Mouse (Mus musculus): ENCODE measurements around the gene Bcl2l2.

Gene Bcl2l2

GRCm38 (mm10) chr14:54883154-54884021 is at the start of gene Bcl2l2, which contains the start of gene Gm20521:
Gene Bcl2l2 (plus strand): TSS chr14:54883377.
Gene Gm20521 (plus strand): TSS chr14:54883441.
- ATAC-seq (ENCODE audit: low TSS enrichment): peak; percentile 81

GRCm38 (mm10) chr14:54843461-54843860 is 39.7 kb upstream of the Bcl2l2 start:
- peak; percentile 72 for ATAC-seq (ENCODE audit: low TSS enrichment)

DNA sequence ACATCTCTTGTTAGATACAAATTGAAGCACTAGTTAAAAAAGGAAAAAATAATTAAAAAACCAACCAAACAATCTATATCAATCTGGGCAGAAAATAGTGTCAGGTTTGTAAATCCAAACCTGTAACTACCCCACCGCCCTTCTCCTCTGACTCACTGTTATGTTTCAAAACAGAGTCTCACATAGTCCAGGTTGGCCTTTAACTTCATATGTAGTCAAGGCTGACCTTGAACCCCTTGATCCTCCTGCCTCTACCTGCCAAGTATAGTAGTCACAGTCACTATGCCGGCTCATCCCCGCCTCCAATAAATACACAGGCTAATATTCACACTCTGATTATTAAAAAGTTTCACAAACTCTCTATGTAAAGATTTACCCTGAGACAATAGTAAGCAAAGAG is 27.5 kb upstream of the Bcl2l2 start:
- ATAC-seq (ENCODE audit: low TSS enrichment): no peak

GRCm38 (mm10) chr14:54856703-54857102 is 26.5 kb upstream of the Bcl2l2 start:
- ATAC-seq (ENCODE audit: low TSS enrichment): no peak

- ATAC-seq (ENCODE audit: low TSS enrichment): 0 out of 2 replicates have a peak, but pooled peaks have one; percentile 13
Measured at GRCm38 (mm10) chr14:54857891-54858290, 25.3 kb upstream of the Bcl2l2 start.

GRCm38 (mm10) chr14:54860511-54860910 is 22.7 kb upstream of the Bcl2l2 start:
- ATAC-seq (ENCODE audit: low TSS enrichment): no peak

DNA sequence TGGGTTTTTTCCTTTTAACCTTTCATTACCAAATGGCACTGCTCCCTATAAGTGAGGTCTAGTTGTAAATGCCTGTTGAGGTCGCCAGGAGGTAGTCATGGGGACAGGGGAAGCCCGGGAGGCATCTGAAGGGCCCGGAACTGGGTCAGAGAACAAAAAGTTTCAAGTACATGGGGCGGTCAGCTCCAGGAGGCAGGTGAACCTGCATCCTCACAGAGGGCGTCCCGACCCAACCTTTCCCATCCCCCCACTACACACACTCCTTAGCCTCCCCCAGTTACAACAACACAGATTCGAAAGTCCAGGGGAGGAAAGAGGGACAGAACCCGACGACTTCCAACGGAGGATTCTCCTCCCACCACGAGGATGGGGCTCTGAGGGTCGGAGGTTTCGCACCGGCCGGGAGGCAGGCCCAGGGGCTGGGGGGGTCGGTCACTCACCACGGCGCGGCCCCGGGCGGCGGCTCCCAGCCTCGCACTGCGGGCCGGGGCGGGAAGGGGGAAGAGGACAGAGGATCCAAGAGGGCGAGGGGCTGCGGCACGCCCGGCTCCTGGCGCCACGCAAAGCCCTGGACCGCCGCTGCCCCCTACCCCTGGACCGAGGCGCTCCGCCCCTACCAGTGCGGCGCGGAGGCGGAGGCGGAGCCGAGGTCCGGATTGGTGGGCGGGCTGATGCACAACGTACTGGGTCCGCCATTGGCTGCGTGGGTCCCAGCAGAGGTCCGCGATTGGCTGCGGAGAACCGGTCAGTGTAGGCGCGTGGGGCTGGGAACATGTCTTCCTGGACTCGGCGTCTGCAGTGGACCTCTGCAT is 19.5 kb upstream of the Bcl2l2 start:
- ATAC-seq (ENCODE audit: low TSS enrichment): peak; percentile 97

GRCm38 (mm10) chr14:54864313-54865036 is 18.7 kb upstream of the Bcl2l2 start:
- peak; percentile 42; the same call in 1 of the 2 replicates for ATAC-seq (ENCODE audit: low TSS enrichment)

GRCm38 (mm10) chr14:54865626-54866025 is 17.6 kb upstream of the Bcl2l2 start:
- no peak for ATAC-seq (ENCODE audit: low TSS enrichment)

DNA sequence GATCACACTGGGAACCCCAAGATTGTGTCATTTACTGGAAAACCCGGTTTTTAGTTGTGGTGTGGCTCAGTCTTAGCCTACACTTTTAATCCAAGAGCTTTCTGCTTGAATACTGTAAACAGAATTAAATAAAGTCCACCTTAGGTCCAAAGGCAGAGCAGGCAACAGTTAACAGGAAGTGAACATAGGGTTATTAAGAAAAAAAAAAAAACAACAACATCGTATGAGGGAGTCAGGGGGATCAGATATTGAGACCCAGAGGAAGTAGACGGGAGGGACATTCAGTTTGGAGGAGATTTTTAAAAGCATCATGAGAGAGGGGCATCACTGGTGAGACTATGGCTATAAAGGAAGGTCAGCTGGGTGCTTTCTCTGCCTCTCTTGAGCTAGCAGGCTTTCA is 16.9 kb upstream of the Bcl2l2 start:
- no peak for ATAC-seq (ENCODE audit: low TSS enrichment)

- no peak for ATAC-seq (ENCODE audit: low TSS enrichment)
Measured at GRCm38 (mm10) chr14:54866936-54867335, 16.2 kb upstream of the Bcl2l2 start.

- ATAC-seq (ENCODE audit: low TSS enrichment): no peak
Measured at GRCm38 (mm10) chr14:54868026-54868425, 15.2 kb upstream of the Bcl2l2 start.

DNA sequence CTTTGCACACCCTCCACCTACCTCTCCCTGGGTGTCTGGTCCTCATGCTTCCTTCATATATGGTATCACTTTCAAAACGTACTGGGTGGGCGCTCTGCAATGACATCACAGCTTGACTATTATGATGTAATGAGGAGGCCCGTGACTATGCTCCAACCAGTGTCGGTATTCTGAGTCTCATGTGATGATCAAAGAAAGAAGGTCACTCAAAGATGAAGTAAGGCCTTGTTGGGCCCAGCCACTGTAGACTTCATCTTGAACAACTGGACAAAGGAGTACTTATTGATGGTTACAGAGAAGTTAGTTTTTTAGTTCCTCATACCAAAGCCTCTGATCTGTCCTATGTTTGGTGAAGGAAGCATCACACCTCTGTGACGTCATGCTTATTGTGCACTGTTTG is 12.3 kb upstream of the Bcl2l2 start, which contains the start of gene Homez:
TSS of gene Homez (minus strand) at position 101 of the 400 bp plus-strand sequence.
- ATAC-seq (ENCODE audit: low TSS enrichment): no peak

GRCm38 (mm10) chr14:54874165-54874564 is 9.0 kb upstream of the Bcl2l2 start:
- no peak for ATAC-seq (ENCODE audit: low TSS enrichment)

DNA sequence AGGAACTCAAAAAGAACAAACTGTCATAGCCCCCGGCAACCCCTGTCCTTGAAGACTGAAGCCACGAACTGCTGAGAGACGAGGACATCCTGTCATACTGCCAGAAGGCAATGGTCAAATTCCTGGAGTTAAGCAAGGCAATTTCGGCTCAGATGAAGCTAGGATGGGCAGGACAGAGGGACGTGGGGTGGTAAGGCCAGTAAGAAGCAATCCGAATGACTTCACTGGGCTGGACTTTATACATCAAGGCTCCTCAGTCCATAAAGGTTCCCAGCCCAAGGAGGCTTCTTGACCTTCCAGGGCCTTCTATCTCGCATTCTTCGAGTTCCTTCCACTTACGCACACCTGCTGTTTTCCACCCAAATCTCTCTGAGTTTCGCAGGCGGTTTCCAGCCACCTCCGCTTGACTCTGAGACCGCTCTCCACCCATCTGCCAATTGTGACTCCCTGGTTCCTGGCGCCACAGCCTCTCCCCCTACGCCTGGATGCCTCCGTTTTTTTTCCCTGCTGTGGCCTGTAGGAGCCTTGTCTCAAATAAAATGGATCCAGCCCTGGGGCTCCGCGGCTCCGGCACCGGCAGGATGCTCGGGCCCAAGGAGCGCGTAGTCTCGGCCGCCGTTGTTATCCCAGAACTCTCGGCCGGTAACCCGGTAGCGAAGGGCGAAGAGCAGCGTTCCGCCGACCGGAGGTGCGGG is 7.2 kb upstream of the Bcl2l2 start:
- ATAC-seq (ENCODE audit: low TSS enrichment): peak; percentile 64

DNA sequence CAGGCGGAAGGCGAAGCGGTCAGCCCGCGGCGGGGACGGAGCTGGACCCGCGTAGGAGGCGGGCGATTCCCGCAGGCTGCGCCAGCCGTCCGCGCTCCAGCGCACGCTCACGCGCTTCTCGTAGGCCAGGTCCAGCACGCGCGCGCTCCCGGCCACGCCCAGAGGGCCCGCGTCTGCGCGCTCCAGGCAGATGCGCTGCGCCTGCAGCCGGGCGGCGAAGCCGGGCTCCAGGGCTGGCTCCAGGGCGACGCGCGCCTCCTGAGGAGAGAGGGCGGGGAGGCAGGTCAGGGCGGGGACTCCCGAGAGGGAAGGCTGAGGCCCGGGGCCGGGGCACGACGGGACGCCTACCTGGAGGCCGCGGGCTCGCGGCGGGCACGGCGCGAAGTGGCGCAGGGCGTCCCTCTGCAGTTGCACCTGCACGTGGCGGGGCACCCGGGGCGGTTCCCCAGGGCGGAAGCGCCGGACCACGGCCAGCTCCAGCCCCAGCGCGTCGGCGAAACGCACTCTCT is 6.6 kb upstream of the Bcl2l2 start:
- peak; percentile 84 for ATAC-seq (ENCODE audit: low TSS enrichment)

DNA sequence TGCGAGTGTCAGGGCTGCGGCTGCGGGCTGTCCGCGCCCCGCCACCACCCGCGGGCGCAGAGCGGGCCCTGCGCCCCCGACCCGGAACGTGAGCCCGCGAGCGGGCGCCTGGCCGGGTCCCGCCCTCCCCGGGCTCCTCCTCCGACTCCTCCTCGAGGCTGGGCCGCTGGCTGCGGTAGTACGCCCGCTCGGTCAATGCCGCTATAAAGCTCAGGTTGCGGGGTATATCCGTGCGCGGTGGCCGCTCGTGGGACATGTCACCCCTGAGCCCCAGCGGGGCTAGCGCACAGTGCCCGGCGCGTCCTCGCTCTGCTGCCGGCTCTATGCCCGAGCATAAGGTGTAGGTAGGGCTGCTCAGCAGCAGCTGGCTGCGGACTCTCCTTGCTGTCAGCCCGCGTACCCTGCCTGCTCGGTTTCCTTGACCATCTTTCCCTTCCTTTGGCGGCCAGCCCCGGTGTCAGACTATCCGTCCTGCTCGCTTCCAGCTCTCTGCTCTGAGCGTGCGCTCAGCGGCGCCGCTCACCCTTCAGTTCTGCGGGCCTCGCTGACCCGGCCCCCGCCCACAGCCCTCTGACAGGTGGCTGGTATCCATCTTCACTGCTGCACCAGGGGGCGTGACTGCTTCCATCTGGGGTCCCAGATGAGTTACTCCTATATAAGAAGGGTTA is 6.0 kb upstream of the Bcl2l2 start, which contains the start of gene Ppp1r3e:
TSS of gene Ppp1r3e (minus strand) at position 503 of the 668 bp plus-strand sequence.
- peak; percentile 76 for ATAC-seq (ENCODE audit: low TSS enrichment)

DNA sequence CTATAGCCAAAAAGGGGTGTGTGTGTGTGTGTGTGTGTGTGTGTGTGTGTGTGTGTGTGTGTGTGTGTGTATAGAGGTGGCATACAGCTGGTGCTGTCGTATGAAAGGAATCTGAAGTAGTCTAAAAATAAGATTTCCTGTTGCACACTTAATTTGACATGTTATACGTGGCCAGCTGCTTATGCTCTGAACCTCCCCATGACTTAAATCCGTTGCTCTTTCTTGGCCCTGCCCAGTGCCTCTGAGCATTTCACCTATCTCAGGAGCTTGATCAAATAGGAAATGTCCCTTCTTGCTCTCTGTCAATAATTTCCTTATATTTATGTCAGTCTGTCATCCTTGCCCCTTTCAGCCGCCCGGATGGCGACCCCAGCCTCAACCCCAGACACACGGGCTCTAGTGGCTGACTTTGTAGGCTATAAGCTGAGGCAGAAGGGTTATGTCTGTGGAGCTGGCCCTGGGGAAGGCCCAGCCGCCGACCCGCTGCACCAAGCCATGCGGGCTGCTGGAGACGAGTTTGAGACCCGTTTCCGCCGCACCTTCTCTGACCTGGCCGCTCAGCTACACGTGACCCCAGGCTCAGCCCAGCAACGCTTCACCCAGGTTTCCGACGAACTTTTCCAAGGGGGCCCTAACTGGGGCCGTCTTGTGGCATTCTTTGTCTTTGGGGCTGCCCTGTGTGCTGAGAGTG is 990 bp downstream of the Bcl2l2 start:
- no peak for ATAC-seq (ENCODE audit: low TSS enrichment)

GRCm38 (mm10) chr14:54885309-54885708 is 2.1 kb downstream of the Bcl2l2 start:
- ATAC-seq (ENCODE audit: low TSS enrichment): no peak

DNA sequence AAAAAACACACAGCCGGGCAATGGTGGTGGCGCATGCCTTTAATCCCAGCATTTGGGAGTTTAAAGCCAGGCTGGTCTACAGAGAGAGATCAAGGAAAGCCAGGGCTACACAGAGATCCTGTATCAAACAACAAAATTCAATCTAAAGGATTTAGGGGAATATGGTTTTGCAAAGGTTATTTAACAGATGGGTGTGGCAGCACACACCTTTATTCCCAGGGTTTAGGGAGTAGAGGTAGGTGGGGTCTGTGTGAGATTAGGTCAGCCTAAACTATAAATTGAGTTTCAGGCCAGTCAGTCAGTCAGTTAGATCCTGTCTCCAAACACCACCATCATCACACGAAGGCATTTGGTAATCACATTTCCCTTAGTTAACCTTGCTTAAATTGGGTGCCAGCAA is 9.0 kb downstream of the Bcl2l2 start, which contains the start of gene Pabpn1:
TSS of gene Pabpn1 (plus strand) at position 301 of the 400 bp plus-strand sequence.
- no peak for ATAC-seq (ENCODE audit: low TSS enrichment)
